In the genomic region with DNA sequence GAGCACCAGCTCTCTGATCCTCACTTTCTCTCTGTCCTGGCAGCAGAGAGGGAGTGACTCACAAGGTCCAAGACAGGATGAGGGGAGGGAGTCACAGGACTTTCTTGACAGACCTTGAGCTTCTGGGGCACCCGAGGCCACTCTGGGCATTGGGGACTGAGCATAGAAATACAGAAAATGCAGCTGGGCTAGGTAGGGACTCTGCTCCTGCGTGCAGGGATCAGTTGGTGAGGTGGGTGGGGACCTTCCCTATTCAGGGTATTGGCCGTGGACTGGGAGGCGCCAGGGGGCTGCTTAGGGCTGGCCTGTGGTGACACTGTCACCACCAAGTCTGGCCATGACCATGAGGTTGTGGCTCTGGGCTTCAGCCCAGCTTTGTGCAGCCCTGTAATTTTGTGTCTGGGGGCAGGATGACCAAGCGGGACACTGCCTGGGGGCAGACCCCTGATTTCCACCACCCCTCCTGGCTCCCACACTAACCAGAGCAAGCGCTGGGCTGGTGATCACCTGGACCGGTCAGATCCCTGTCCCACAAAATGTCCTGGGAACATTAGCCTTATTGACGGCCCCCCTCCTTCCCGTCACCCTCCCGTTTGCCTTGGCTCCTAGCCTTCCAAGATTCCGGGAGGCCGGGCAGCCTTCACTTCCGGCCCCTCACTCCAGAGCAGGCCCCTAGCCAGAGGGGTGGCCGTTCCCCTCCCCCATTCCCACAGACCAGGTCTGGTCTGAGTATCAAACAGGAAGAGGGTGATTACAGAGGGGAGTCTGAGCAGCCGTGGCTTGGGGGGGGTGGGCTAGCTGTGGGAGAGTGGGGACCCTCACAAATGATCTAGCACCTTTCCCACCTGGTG, we compare ENCODE assay signal across 7 mouse cellular contexts. TPM values are rescaled to one million over a fixed set of nuclear protein-coding genes. Genes with fewer than 3 reads are reported as not detected.
DNase-seq lines count a peak whose midpoint lies in the region; ATAC-seq and TF ChIP-seq lines count a peak whose summit lies in the region.

No protein-coding gene starts in this region.

- no peak for TF ChIP-seq CTCF in hindbrain, postnatal 0 days (IDR thresholded peaks at IDR 0.05; ENCODE audit: low read depth)
- no peak for TF ChIP-seq CTCF in cerebellum, adult 2 months (IDR thresholded peaks at IDR 0.05; ENCODE audit: borderline replicate concordance, insufficient read depth, low read depth, low read length)

- peak overlapping the region; percentile 22; the same call in 1 of the 2 replicates for H3K4me2 ChIP-seq in embryonic facial prominence, embryonic 15.5 days (replicated peaks)
- peak overlapping the region; percentile 44 for H3K4me2 ChIP-seq in hindbrain, postnatal 0 days (ENCODE audit: low read depth, low read length)
- peak overlapping the region; percentile 16; the same call in 1 of the 2 replicates for H3K4me2 ChIP-seq in liver, embryonic 12.5 days

- H3K27me3 ChIP-seq in embryonic facial prominence, embryonic 15.5 days = no peaks in the 10 kb centered on the region
- no peaks in the 10 kb centered on the region for H3K27me3 ChIP-seq in hindbrain, postnatal 0 days (ENCODE audit: insufficient read depth, low read length)
- H3K27me3 ChIP-seq in liver, embryonic 12.5 days (replicated peaks) = peaks cover 51% of the 10 kb centered on the region
- no peaks in the 10 kb centered on the region for H3K27me3 ChIP-seq in cerebellum, adult 2 months (ENCODE audit: control insufficient read depth, insufficient read depth, low read length)

- H3K36me3 ChIP-seq in embryonic facial prominence, embryonic 15.5 days = no peaks in the 10 kb centered on the region
- H3K36me3 ChIP-seq in hindbrain, postnatal 0 days (ENCODE audit: insufficient read depth, low read length) = no peaks in the 10 kb centered on the region
- H3K36me3 ChIP-seq in liver, embryonic 12.5 days = no peaks in the 10 kb centered on the region

- WGBS in embryonic facial prominence, embryonic 15.5 days = 28% methylated on average over 15 of the region's 15 CpGs
- 35% methylated on average over 15 of the region's 15 CpGs for WGBS in hindbrain, postnatal 0 days
- WGBS in liver, embryonic 12.5 days (ENCODE audit: insufficient replicate concordance) = 28% methylated on average over 15 of the region's 15 CpGs
- WGBS in cerebellum, adult 2 months = 53% methylated on average over 15 of the region's 15 CpGs

- no peak overlapping the region for H3K4me3 ChIP-seq in embryonic facial prominence, embryonic 15.5 days (replicated peaks)
- no peak overlapping the region for H3K4me3 ChIP-seq in hindbrain, postnatal 0 days (ENCODE audit: low read length)
- no peak overlapping the region for H3K4me3 ChIP-seq in liver, embryonic 12.5 days
- no peak overlapping the region for H3K4me3 ChIP-seq in cerebellum, adult 2 months (replicated peaks; ENCODE audit: insufficient read depth, low read depth, low read length)

- peaks cover 59% of the 10 kb centered on the region for H3K4me1 ChIP-seq in embryonic facial prominence, embryonic 15.5 days
- H3K4me1 ChIP-seq in hindbrain, postnatal 0 days (ENCODE audit: insufficient read depth, low read length) = peaks cover 48% of the 10 kb centered on the region
- H3K4me1 ChIP-seq in liver, embryonic 12.5 days = peaks cover 34% of the 10 kb centered on the region
- peaks cover 37% of the 10 kb centered on the region for H3K4me1 ChIP-seq in cerebellum, adult 2 months (ENCODE audit: control insufficient read depth, insufficient read depth, low read length)

- no peak for TF ChIP-seq POLR2A in cerebellum, adult 2 months (IDR thresholded peaks at IDR 0.05; ENCODE audit: borderline replicate concordance, insufficient read depth, low read length)

- no peak overlapping the region for H3K9ac ChIP-seq in embryonic facial prominence, embryonic 15.5 days
- H3K9ac ChIP-seq in hindbrain, postnatal 0 days (replicated peaks; ENCODE audit: low read length) = peak overlapping the region; percentile 38; the same call in 1 of the 2 replicates
- H3K9ac ChIP-seq in liver, embryonic 12.5 days = no peak overlapping the region

- DNase-seq in adrenal gland, postnatal 10 days = peak; percentile 73
- no peak for DNase-seq in hindbrain, postnatal 0 days (ENCODE audit: low spot score)
- peak; percentile 41 for DNase-seq in yolk sac, embryonic 10.5 days (ENCODE audit: low spot score)
- DNase-seq in left cerebral cortex, adult 11 months (ENCODE audit: low spot score) = no peak
- no peak for DNase-seq in cerebellum, adult 2 months

- peak; percentile 44 for ATAC-seq in embryonic facial prominence, embryonic 15.5 days (ENCODE audit: insufficient number of reproducible peaks, low FRiP score, low TSS enrichment, low read depth)
- peak; percentile 25; the same call in 1 of the 2 replicates for ATAC-seq in hindbrain, postnatal 0 days
- no peak for ATAC-seq in liver, embryonic 12.5 days

- H3K9me3 ChIP-seq in embryonic facial prominence, embryonic 15.5 days (replicated peaks) = no peaks in the 10 kb centered on the region
- H3K9me3 ChIP-seq in hindbrain, postnatal 0 days (ENCODE audit: low read length) = no peaks in the 10 kb centered on the region
- H3K9me3 ChIP-seq in liver, embryonic 12.5 days (replicated peaks) = no peaks in the 10 kb centered on the region

- peak overlapping the region; percentile 11; the same call in 1 of the 2 replicates for H3K27ac ChIP-seq in embryonic facial prominence, embryonic 15.5 days (replicated peaks)
- peak overlapping the region; percentile 64; the same call in 1 of the 2 replicates for H3K27ac ChIP-seq in hindbrain, postnatal 0 days
- 0 out of 2 replicates have a peak overlapping the region, but pooled peaks have one; percentile 30 for H3K27ac ChIP-seq in liver, embryonic 12.5 days
- H3K27ac ChIP-seq in cerebellum, adult 2 months (ENCODE audit: insufficient read depth, low read length) = no peak overlapping the region

RNA-seq across cellular contexts. Expression of gene Sdc3, which starts 5.1 kb away (rescaled TPM):
- total RNA-seq in adrenal gland, postnatal 10 days (2021) = 100 to 1,000 TPM; 149 to 179 TPM
- polyA plus RNA-seq in embryonic facial prominence, embryonic 15.5 days (2015; fragmentation: Nextera tagmentation; extraction: Ambion mirVana) = 45.0 and 48.7 TPM in 2 replicates
- total RNA-seq in hindbrain, postnatal 0 days (2014; rRNA removed) = 587 and 649 TPM in 2 replicates
- 150 and 180 TPM in 2 replicates for polyA plus RNA-seq in hindbrain, postnatal 0 days (2015; fragmentation: Nextera tagmentation; extraction: Ambion mirVana)
- polyA plus RNA-seq in liver, embryonic 12.5 days (2016; fragmentation: Nextera tagmentation; extraction: Ambion mirVana) = 8.0 and 9.8 TPM in 2 replicates
- 105 and 114 TPM in 2 replicates for polyA plus RNA-seq in cerebellum, adult 2 months (2012; rRNA removed)

Comparison
In these comparisons a context has a peak if more than half of its experiments do, and no peak if none do; other contexts are left out.
1. DNase-seq: peak in adrenal gland, postnatal 10 days (single experiment) and yolk sac, embryonic 10.5 days (single experiment); none in hindbrain, postnatal 0 days (single experiment), left cerebral cortex, adult 11 months (single experiment) and cerebellum, adult 2 months (0 of 2).
2. Peak in every context shown above with its lines, with median percentiles within 50 percentile points of each other: H3K4me2 ChIP-seq.